Mouse (Mus musculus) induced T-regulatory cell, adult 2 months (primary cell): ENCODE results near the gene Map1b.

Source experiments
- DNase-seq: peaks from one replicate; pipeline ENCODE4 v3.0.0-alpha.2; 2012; ENCODE audit warnings: low read depth

Map1b gene

DNA sequence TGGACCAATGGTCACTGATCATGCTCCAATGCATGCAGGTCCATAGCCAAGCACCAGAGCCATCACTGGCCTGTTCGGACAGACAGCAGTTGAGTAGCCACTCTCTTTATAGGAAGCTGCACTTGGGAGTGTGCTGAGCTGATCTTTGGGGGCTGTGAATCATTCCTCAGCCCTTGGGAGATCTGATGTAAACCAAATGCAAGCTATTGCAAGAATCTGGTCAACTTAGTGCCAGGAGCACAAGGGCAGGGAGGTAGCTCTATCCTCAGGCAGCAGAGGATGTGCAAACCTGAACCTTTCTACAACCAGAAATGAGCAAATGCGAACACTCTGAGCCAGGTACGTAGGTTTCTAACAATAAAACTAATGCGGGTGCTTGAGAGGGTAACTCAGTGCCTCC, 26.3 kb downstream of the Map1b start:
- DNase-seq = no peak

DNA sequence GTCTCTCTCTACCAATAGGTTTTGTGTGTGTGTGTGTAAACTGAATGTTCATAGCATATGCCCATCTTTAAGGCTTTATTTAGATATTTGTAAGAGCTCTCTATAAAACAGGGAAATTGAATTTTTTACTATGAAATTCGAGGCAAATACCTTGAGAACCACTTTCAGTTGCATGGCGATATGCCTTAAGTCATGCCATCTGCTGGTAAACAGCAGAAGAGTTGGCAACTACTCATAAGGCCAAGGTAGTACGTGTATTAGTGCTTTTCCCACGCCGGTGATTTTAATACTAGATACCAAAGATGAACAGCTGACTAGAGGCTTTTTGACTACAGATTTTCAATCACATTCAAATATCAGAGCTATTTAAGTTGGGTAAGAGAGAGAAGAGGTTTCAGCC, 27.2 kb downstream of the Map1b start:
- no peak for DNase-seq

DNA sequence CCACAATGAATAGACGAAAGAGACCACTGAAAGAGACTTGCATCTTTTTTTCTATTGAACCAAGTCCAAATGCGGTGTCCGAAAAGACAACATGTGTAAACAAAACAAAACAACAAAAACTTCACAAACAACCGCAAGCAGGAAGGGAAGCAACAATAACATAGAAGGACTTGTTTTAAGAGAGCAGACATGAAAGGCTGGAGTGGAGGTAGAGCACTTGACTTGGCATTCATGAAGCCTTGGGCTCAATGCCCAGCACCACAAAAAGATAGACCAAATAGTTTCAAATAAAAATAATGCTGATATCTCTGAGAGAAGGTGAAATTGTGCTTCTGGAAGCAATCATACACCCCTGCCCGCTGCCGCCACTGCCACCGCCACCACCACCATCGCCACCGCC, 30.5 kb downstream of the Map1b start:
- no peak for DNase-seq

DNA sequence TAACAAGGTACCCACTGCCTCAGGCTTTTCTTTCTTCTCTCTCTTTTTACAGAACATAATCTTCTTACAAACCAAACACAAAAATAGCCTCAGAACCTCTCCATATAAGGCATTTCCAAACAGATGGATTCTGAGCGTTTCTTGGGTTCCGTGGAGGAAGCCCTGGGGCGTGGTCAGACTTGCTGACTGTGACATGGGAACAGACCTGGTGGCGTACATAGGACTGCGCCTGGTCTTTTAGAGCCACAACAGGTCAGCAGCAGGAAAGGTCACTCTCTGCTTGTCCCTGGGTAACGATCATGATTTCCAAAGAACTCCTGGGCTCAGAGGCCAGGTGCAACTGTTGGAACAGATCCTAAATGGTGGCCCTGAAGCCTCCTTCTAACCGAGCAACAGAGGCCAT, 31.0 kb downstream of the Map1b start:
- DNase-seq = no peak

DNA sequence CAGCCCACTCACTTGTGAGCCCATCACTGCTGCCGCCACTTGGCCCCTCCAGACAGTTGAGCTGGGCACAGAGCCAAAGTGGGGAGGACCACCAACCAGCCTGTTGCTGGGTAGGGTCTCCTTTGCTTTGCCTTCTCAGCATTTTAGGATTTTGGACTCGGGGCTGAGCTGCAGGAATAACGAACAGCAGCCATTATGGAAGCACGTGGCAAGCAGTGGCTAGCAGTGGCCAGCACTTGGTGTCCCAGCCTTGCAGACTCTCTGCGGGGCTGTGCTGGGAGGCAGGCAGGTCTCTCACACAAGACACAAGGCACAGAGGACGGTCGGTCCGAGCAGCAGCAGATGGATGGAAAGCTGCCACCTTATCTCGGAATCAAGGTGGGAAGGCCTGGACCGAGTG, 31.4 kb downstream of the Map1b start:
- no peak for DNase-seq

DNA sequence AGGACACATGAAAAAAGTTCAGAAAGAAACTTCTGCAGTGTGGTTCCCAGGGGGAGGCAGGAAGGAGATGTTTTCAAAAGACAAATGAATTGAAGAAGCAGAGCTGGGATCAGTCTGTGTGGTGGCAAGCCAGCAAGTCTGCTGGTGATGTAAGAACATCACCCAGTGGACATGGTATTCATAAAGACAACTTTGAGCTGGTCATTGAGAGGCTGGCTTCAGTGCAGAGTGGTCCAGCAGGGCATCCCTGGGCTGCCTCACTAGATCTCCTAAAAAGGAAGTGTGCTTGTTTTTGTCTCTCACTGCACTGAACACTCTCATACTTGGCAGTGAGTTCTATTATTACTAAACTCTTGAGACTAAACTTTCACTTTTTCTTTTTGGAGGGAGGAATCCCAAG, 32.9 kb downstream of the Map1b start:
- no peak for DNase-seq

DNA sequence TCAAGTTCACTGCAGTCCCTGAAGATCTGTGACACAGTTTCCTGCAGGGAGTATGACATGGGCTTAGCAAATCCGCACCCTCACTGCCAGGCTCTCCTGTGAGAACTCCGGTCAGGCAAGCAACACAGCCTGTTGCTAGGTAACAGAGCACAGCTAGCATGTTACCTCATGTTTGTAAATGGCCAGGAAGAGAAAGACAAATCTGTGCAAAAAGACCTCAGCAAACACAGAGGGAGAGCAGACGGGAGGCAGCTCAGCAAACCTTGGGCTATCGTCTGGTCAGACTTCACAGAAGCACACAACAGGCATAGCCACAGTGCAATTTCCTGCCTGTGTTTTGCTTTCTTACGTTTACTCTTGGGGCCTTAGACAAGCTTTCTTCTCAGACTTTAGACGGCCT, 40.9 kb downstream of the Map1b start:
- DNase-seq = peak; percentile 15

DNA sequence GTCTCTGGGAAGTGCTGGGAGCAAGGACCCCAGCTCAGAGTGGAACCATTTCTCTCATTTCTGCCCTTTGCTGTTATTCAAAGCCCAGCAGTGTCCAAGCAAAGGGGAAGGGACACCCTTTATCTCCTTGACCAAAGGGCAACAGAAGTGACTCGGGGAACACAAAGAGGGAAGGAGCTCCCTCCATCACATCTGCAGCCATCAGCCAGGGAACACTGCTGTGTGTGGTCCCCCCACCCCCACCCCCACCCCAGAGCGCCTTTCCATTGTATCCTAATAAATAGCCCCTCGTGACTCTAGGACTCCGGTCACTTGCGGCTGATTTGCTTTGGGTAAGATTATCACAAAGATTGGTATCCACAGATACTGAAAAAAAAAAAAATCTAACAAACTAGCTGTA, 41.3 kb downstream of the Map1b start:
- DNase-seq = no peak

DNA sequence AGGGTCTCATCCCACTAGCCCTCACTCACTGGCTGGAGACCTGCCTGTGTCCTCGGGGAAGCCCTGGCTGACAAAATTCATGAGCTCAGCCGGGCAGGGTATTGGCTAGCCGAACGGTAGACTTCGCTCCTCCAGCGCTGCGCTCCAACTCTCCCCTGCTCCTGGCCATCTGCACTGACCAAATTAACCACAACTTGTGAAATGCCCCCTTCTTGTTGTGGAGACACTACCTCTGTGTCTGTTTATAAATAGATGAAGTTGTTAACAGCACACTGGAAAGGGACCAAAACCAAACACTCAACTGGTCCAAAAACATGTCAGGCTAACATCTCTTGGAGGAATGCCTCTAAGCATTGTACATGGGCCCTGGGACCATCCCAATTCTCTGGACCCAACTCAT, 42.2 kb downstream of the Map1b start:
- no peak for DNase-seq

DNA sequence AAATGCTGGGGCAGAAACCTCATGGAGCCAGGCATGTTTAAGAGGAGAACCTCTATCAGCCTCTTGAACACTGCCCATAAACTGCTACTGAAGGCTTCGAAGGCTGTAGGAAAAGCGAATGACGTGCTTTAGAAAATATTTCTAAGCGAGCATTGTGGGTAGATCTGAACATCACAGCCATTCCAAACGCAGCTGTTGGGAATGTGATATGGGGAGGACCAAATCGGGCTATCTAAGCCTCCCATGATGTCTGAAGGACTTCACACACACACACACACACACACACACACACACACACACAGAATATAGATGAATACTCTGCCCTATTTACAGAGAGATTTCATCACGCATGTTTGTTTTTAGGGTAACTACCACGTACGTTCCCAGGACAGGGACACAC, 44.3 kb downstream of the Map1b start:
- DNase-seq = no peak

DNA sequence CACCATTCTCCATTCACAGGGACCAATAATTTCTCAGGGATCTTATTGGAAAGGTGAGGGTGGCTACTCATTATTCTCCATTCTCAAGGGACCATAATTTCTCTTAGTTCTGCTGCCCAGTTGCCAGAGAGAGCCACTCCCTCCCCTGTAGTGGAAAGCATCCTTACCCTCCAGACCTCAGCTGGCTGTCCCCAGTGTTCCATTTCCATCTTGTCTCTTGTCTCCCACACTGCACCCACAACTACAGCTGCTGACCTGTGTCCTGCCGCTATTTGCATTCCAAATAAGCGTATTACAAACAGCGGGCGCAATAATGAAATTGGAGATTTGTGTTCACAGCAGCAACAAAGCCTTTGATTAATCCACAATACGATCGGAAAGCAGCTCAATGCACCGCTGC, 46.3 kb downstream of the Map1b start:
- no peak for DNase-seq

DNA sequence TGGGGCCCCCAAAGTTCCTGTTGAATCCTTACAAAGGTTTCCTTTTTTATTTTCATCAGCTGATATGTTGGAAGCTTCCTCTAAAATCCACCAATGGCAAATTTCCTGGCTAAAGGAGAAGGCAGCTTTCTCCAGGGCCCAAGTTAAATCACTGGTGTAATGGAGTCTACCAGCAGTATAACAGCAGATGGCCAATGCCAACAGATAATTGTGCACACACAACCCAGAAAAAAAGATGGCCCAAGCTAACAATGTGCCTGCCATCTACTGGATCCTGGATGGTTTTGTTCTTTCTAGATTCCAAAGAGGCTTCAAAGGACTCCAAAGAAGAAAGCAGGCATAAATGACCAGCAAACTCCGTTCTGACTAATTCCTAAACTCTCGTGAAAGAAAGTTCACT, 48.1 kb downstream of the Map1b start:
- DNase-seq = no peak

DNA sequence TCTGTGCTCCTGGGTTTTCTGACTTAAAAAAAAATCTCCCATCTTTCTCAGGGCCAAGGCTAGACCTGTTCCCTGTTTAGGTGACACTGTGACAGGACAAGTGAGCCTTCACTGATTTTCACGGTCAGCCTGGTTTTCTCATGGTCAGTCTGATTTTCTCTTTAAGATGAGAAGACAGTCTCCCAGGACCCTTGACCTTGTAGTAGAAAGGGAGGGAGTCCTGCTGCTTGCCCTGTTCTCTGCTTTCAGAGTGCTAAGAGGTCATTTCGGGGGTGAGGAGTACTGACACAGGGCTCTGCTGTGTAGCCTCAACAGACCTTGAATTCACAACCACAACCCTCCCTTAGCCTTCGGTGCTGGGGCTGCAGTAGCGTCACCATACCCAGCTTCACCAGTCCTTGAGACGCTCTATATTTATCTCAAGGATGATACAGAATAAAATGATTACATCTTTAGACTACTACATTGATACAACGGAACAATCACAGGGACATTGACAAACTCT, 49.5 kb downstream of the Map1b start:
- no peak for DNase-seq

DNA sequence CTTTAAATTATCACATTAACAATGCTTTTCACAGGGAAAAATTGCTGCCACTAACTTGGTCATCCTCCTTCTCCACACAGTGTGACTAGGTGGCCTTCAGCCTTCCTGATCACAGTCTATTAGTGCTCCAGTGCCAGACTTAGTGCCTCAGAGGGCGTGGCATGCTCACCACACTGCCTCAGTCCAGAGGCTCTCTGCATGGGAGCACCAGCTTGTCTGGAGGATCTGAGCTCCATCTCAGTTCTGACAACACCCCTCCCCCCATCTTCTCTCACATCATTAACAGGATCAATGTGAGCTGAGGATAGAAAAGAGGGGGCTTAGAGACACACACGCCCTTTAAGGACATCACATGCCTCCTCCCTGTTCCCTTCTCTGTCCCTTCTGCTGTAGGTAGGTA, 50.3 kb downstream of the Map1b start:
- DNase-seq = no peak

DNA sequence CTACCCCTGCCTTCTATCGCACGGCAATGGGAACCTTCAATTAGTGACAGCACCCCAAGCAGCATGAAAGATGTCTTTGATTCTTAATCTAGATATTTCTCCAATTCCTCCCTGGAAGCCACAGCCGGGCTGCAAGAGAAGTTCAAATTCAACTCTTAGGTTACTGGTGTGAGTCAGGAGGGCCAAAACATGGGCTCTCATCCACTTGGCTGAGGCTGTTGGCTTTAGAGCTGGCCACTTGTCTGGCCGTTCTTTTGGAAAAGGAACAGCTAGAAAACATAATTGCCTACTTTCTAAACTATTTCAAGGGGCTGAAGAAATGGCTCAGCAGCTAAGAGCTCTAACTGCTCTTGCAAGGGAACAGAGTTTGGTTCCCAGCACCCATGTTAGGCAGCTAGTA, 51.8 kb downstream of the Map1b start:
- no peak for DNase-seq

DNA sequence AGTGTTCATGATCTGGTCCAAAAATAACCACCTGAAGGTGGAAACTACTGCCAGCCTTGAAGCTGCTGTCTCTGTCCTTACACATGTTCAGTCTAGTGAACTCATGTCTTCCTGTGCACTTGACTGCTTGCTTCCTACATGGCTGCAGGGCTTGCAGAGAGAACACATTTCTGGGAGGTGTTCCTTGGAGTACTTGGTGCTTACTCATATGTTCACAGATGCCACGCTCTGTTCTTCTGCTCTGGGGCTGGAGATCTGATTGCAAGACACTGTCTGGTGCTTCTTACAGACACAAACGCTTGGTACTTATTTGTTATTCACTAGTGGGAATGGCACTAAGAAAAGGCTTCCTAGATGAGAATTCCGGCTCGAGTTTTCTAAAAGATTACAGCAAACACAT, 54.5 kb downstream of the Map1b start:
- DNase-seq = no peak

DNA sequence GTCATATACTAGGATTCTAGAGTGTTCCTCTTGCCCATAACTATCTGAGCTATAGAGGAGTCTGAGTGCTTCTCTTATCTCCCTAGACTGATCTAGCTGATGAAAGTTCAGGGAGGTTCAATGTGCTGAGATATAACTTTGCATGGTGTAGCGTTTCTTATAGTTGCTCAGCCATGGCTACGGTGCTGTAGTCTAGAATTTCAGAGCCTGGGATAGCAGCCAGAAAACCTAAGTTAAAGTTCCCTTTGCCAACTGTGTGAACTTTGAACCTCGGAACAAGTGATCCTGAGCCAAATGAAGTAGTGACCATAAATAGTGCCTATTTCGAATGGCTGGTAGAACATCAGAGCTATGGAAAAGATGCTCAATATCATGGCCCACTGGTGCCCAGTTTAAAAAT, 56.7 kb downstream of the Map1b start:
- DNase-seq = no peak

DNA sequence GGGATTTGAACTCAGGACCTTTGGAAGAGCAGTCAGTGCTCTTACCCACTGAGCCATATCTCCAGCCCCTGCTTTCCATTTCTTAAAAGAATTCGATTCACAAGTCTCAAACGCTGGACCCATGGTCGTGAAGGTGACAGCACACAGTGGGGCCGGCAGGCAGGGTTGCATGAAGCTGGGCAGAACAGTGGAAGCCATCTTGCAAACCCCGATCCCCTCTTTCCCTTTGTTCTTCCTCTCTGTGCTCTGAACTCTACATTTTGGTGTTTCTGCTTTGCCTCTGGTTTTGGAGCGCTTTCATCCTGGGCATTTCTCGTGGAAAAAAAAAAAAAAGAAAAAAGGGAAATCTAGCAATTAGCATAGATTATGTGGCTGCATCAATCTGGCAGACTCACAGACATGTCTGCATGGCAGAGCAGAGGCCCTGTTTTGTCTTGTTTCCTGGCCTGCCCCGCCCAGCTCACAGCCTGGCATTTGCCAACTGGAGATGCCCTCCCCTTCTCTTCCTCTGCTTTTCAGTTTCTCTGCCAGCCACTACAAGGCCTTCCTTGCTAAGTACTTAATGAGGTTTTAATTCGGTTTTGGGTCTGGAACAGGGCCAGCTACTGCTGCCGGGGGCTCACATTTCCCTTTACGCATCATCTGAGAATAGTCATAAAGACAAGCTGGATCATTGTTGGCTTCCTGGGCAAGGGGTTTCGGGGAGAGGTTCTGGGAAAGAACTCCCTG, 57.5 kb downstream of the Map1b start:
- no peak for DNase-seq

DNA sequence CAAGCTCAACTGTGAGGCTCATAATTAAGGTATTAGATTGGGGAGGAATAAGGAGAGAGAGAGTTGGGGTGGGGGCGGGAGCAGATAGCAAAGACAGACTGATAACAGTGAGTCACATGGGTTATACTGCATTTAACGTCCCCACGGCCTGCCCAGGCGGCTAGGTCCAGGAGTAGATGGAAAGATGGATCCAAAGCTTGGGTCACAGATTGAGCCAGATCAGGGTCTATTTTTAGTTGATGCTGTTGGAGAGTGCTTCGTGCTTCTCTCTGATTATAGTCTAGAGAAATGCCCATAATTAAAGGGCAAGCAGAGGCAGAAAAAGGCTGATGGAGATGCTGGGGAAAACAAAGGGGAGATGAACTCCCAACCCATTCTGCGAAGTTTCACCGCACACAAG, 61.4 kb downstream of the Map1b start:
- no peak for DNase-seq

DNA sequence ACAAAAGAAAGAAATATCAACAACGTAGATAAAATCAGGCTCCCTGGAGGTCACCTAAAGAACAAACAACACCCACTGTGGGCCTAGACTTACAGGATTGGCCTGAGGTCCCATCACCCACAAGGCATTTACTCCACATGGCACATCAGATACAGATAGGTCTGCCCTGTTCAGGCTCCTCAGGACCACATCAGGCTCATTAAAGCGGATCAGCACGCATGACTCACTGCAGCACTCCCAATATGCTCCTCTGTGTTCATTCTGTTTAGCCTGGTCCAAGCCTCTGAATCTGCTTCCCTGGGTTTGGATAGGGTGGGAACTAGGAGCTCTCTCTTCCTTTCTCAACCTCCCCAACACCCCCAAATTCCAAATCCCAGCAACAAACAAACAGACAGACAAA, 63.9 kb downstream of the Map1b start:
- no peak for DNase-seq

DNA sequence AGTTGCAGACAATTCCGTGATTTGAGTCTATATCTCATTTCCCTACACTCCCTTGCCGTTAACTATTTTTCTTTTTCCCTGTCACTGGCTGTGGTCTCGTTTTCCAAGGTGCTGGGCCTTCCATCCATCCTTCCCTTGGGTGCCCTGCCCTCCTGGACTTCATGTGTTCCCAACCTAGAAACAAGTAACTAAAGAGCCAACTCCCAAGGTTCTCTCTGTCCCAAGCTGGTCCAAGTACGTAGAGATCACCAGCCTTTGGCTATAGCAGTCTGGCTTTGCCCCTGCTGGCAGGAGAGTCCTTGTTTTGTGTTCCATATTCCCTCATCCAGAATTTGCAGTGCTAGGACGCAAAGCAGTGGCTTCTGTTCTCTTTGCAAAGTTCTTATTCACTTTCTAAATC, 65.1 kb downstream of the Map1b start:
- no peak for DNase-seq

DNA sequence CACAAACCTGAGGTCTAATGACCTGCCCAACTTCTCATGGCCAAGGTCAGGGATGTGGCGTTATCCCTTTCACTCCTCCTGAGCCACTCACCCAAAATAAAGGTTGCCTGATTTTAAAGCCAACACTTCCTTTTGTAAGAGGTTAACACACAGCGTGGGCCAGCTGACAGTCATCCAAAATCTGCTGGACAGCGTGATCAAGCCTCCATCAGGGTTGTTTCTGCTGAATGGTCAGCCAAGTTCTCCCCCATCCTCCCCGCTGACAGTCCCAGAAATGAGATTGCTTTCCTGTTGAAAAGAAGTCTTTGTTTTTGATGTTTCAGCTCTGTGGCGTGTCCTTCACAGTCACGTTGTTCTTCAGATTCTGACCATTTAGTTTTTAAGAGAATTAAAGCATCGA, 65.6 kb downstream of the Map1b start:
- no peak for DNase-seq

DNA sequence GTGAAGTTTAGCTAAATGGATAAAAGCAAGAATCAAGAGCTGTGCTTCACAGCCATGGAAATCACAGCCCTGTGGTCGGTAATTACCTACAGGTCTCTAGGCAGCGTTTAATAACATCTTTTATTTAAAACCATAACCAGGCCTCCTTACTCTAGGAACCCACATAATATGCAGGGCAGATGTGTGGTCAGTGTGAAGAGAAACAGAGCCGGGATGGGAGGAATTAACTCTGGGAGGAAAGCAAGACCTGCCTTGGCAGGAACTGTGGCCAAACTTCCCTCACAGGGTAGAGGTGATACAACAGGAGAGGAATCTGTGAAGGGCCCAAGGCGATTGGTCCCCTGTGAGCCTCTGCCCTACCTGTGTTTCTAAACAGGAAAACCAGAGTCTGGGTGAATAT, 66.8 kb downstream of the Map1b start:
- no peak for DNase-seq

DNA sequence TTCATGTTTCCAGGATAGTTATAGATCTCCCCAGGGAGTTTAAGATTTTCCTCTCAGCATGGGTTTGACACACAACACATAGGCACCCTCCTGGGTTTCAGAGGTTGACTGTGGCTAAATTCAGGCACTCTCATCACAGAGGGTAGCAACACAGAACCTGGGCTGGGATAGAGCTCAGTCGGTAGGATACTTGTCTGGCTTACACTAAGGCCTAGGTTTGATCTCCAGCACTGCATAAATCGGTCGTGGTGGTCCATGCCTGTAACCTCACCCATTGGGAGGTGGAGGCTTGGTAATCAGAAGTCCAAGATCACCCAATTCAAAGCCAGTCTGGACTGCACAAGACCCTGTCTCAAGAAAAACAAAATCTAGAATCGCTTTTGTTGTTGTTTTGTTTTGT, 68.1 kb downstream of the Map1b start:
- DNase-seq = no peak
